Mouse (Mus musculus) kidney, adult 2 months (tissue): Measurements from ENCODE around the gene Ngp.

Experiments
- CTCF ChIP-seq: fragments of 200-500 bp; conservative IDR thresholded peaks from 2 replicates; pipeline ENCODE4 v1.5.1; 2011; ENCODE audit warnings: low read depth, mild to moderate bottlenecking, control low read depth, low read length, moderate library complexity, mixed read lengths; ENCODE audit not compliant: insufficient read depth, insufficient read length
- POLR2A ChIP-seq: fragments of 200-500 bp; IDR thresholded peaks from one replicate; pipeline ENCODE4 v1.6.1; 2011; ENCODE audit warnings: low read depth, low read length, control low read depth

GRCm38 (mm10) chr9:110419511-110420112 is at the start of gene Ngp:
- TF ChIP-seq CTCF (no peak), POLR2A (no peak)
